Comparison of ENCODE assay signal across 13 mouse cellular contexts in the genomic region with DNA sequence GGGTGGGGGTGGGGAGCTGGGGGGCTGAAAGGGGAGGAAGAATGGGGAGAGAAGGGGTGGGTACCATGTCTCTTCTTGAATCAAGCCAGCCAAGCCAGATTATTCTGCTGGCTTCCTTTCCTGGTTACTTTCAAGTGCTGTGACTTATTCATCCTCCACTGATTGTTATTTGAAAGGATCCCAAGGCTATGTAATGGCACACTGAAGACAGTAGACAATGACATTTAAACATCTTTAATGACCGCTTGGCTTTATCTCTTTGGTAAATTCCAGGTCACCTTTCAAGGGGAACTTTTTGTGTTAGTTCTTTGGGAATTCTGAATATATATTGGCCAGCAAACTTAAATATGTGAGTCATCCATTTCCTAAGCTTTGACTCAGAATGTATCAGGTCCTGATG. TPM values are rescaled to one million over a fixed set of nuclear protein-coding genes. Genes with fewer than 3 reads are reported as not detected.
A peak's percentile ranks its signal among the peaks of the same experiment; 100 is the strongest.
DNase-seq lines count a peak whose midpoint lies in the region; ATAC-seq and TF ChIP-seq lines count a peak whose summit lies in the region.
"Had no signal": no experiment of that assay in that cellular context is flagged by ENCODE, and none has a peak within 500 bp of the region (broad histone marks: within the 10 kb centered on the region; RNA-seq: fewer than 3 reads in every experiment).

No protein-coding gene starts in this region.

- 57% methylated on average over 1 of the region's 1 CpGs for WGBS in forebrain, postnatal 0 days
- 33% methylated on average over 1 of the region's 1 CpGs for WGBS in forebrain, embryonic 15.5 days
- 48% methylated on average over 1 of the region's 1 CpGs for WGBS in lung, adult 2 months
- 35% methylated on average over 1 of the region's 1 CpGs for WGBS in hindbrain, embryonic 14.5 days
- 32% methylated on average over 1 of the region's 1 CpGs for WGBS in midbrain, embryonic 13.5 days

- H3K27me3 ChIP-seq in forebrain, postnatal 0 days (ENCODE audit: insufficient read depth, low read length): peaks cover 13% of the 10 kb centered on the region; the same call in 1 of the 2 replicates
- H3K27me3 ChIP-seq in forebrain, embryonic 15.5 days: peaks cover 26% of the 10 kb centered on the region
- H3K27me3 ChIP-seq in hindbrain, embryonic 14.5 days (ENCODE audit: control insufficient read depth, insufficient read depth, low read length): peaks cover 44% of the 10 kb centered on the region
- peaks cover 41% of the 10 kb centered on the region for H3K27me3 ChIP-seq in midbrain, embryonic 13.5 days

- no peak for ATAC-seq in forebrain, postnatal 0 days
- no peak for ATAC-seq in forebrain, embryonic 15.5 days (replicated peaks)
- ATAC-seq in hindbrain, embryonic 14.5 days (ENCODE audit: low FRiP score): no peak
- ATAC-seq in midbrain, embryonic 13.5 days: no peak
- ATAC-seq: forebrain, embryonic 16.5 days had no signal

- no peak for TF ChIP-seq POLR2A in lung, adult 2 months (IDR thresholded peaks at IDR 0.05; ENCODE audit: borderline replicate concordance, extremely low read depth, low read depth, low read length)

- H3K27ac ChIP-seq in forebrain, postnatal 0 days (ENCODE audit: low read depth, low read length): no peak overlapping the region
- H3K27ac ChIP-seq in forebrain, embryonic 15.5 days (replicated peaks): no peak overlapping the region
- H3K27ac ChIP-seq in hindbrain, embryonic 14.5 days: no peak overlapping the region
- no peak overlapping the region for H3K27ac ChIP-seq in midbrain, embryonic 13.5 days
- H3K27ac ChIP-seq: heart, adult 2 months; liver, embryonic 13.5 days had no signal

- H3K9ac ChIP-seq in forebrain, postnatal 0 days: no peak overlapping the region
- H3K9ac ChIP-seq in forebrain, embryonic 15.5 days (replicated peaks): no peak overlapping the region
- H3K9ac ChIP-seq in hindbrain, embryonic 14.5 days: no peak overlapping the region
- no peak overlapping the region for H3K9ac ChIP-seq in midbrain, embryonic 13.5 days (replicated peaks)
- H3K9ac ChIP-seq: liver, embryonic 13.5 days had no signal

- no peaks in the 10 kb centered on the region for H3K9me3 ChIP-seq in forebrain, postnatal 0 days (ENCODE audit: low read length)
- H3K9me3 ChIP-seq in forebrain, embryonic 15.5 days: no peaks in the 10 kb centered on the region
- no peaks in the 10 kb centered on the region for H3K9me3 ChIP-seq in hindbrain, embryonic 14.5 days (ENCODE audit: control insufficient read depth, low read length)
- H3K9me3 ChIP-seq in midbrain, embryonic 13.5 days: no peaks in the 10 kb centered on the region
- H3K9me3 ChIP-seq: liver, embryonic 13.5 days had no signal

- 0 out of 2 replicates have a peak overlapping the region, but pooled peaks have one; percentile 96 for H3K4me2 ChIP-seq in forebrain, postnatal 0 days (ENCODE audit: low read depth)
- H3K4me2 ChIP-seq in forebrain, embryonic 15.5 days (replicated peaks): no peak overlapping the region
- H3K4me2 ChIP-seq in hindbrain, embryonic 14.5 days (replicated peaks): no peak overlapping the region
- H3K4me2 ChIP-seq in midbrain, embryonic 13.5 days (replicated peaks): peak overlapping the region; percentile 95

- peak overlapping the region; percentile 54; the same call in 1 of the 2 replicates for H3K4me3 ChIP-seq in forebrain, postnatal 0 days (ENCODE audit: low read depth, low read length)
- no peak overlapping the region for H3K4me3 ChIP-seq in forebrain, embryonic 15.5 days
- peak overlapping the region; percentile 38 for H3K4me3 ChIP-seq in lung, adult 2 months (replicated peaks; ENCODE audit: extremely low read depth, low read depth, low read length)
- peak overlapping the region; percentile 44; the same call in 1 of the 2 replicates for H3K4me3 ChIP-seq in hindbrain, embryonic 14.5 days (replicated peaks; ENCODE audit: low read length)
- H3K4me3 ChIP-seq in midbrain, embryonic 13.5 days (replicated peaks): no peak overlapping the region
- H3K4me3 ChIP-seq: heart, adult 2 months; liver, embryonic 13.5 days had no signal

- H3K36me3 ChIP-seq in forebrain, postnatal 0 days (ENCODE audit: insufficient read depth): no peaks in the 10 kb centered on the region
- no peaks in the 10 kb centered on the region for H3K36me3 ChIP-seq in forebrain, embryonic 15.5 days
- H3K36me3 ChIP-seq in hindbrain, embryonic 14.5 days (replicated peaks; ENCODE audit: control insufficient read depth, insufficient read depth): no peaks in the 10 kb centered on the region
- H3K36me3 ChIP-seq in midbrain, embryonic 13.5 days: no peaks in the 10 kb centered on the region
- H3K36me3 ChIP-seq: liver, embryonic 13.5 days had no signal

- no peak for TF ChIP-seq CTCF in forebrain, postnatal 0 days (IDR thresholded peaks at IDR 0.05; ENCODE audit: low read depth)
- TF ChIP-seq CTCF in lung, adult 2 months (IDR thresholded peaks at IDR 0.05; ENCODE audit: insufficient read depth, low read length): no peak

- DNase-seq in forebrain, postnatal 0 days: no peak
- DNase-seq in lung, adult 2 months: no peak
- DNase-seq in lung, postnatal 10 days: no peak
- DNase-seq in hindbrain, embryonic 14.5 days (ENCODE audit: low spot score): no peak
- no peak for DNase-seq in right cerebral cortex, postnatal 36 days (ENCODE audit: low spot score in 2 of 2)
- DNase-seq in urinary bladder, postnatal 36 days (ENCODE audit: low spot score in 2 of 2): no peak
- DNase-seq: adrenal gland, postnatal 14 days; cerebellum, adult 18-20 months; heart, adult 2 months; liver, embryonic 13.5 days had no signal

- H3K4me1 ChIP-seq in forebrain, postnatal 0 days (ENCODE audit: insufficient read depth): peaks cover 6% of the 10 kb centered on the region; the same call in 1 of the 2 replicates
- peaks cover 30% of the 10 kb centered on the region for H3K4me1 ChIP-seq in forebrain, embryonic 15.5 days
- H3K4me1 ChIP-seq in lung, adult 2 months (ENCODE audit: control insufficient read depth, insufficient read depth, low read length): no peaks in the 10 kb centered on the region
- H3K4me1 ChIP-seq in hindbrain, embryonic 14.5 days (replicated peaks; ENCODE audit: control insufficient read depth, insufficient read depth, low read length): peaks cover 21% of the 10 kb centered on the region
- peaks cover 33% of the 10 kb centered on the region for H3K4me1 ChIP-seq in midbrain, embryonic 13.5 days (replicated peaks)

RNA-seq across cellular contexts. Expression of a gene that starts 47.1 kb away (rescaled TPM):
- total RNA-seq in forebrain, postnatal 0 days (2014; rRNA removed): 1.3 TPM in 2 replicates
- polyA plus RNA-seq in forebrain, postnatal 0 days (2015; fragmentation: Nextera tagmentation; extraction: Ambion mirVana): 2.0 and 2.5 TPM in 2 replicates
- polyA plus RNA-seq in forebrain, embryonic 15.5 days (2015; fragmentation: Nextera tagmentation; extraction: Ambion mirVana): 0.60 and 0.74 TPM in 2 replicates
- polyA plus RNA-seq in lung, adult 2 months (2012; rRNA removed): 3.7 and 4.5 TPM in 2 replicates
- polyA plus RNA-seq in hindbrain, embryonic 14.5 days (2014; fragmentation: Nextera tagmentation; extraction: Ambion mirVana): 2.6 and 3.9 TPM in 2 replicates
- 0.67 and 0.75 TPM in 2 replicates for polyA plus RNA-seq in midbrain, embryonic 13.5 days (2015; fragmentation: Nextera tagmentation; extraction: Ambion mirVana)

Comparison
In these comparisons a context has a peak if more than half of its experiments do, and no peak if none do; other contexts are left out.
1. H3K4me2 ChIP-seq: peak in forebrain, postnatal 0 days (single experiment) and midbrain, embryonic 13.5 days (single experiment); none in forebrain, embryonic 15.5 days (single experiment) and hindbrain, embryonic 14.5 days (single experiment).
2. H3K4me3 ChIP-seq: peak in forebrain, postnatal 0 days (single experiment), lung, adult 2 months (single experiment) and hindbrain, embryonic 14.5 days (single experiment); none in forebrain, embryonic 15.5 days (single experiment) and midbrain, embryonic 13.5 days (single experiment).